Mouse (Mus musculus): ENCODE data around the gene Sec22a. TPM values are rescaled to one million over a fixed set of nuclear protein-coding genes. Genes with fewer than 3 reads are reported as not detected.

Gene Sec22a
- 1.00 and 3.5 TPM in 2 replicates for polyA plus RNA-seq (2011; ENCODE audit: insufficient read depth, insufficient read length, low replicate concordance, missing spikeins)

DNA sequence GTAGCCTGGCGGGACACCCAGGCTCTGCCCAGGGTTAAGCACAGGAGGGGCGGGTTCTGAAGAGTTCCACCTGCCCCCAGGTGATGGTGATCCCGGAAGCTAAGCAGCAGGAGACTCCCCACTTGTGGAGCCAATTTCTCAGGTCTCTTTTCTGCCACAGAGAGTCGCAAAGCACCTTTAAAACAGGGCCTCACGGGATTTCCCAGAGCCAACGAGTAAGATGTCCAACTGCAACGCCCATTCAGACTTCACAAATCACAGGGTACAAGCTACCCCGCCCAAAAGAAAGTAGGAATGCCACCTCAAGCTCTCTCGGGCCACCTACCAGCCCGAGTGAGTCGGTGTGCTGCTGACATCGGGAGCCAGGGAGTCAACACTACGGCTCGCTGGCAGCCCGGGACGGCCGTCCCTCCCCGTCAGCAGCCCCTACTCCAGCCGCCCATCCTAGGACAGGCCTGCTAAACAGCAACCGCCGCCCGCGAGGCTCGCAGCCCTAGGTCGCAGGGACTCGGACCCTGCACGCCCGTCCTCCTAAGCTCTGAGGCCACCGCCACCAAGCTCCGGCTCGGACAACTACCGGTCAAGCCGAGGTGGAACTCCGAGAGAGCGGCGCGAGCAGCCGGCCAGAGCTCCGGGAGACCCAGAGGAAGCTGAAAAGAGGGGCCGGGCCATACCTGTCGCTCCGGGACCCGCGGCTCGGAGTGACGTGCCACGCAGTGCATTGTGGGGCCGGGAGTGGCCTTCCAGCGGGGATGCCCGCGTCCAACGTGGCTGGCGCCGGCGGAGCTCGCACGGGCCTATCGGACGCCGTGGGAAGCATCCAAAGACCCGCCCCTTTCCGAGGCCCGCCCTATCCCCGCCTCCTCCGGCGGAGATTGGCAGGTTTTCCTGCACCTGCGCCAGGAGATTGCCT is at the start of gene Sec22a:
Sec22a (minus strand) TSS at position 769 of the 913 bp plus-strand sequence.
- peak; percentile 43; the same call in 1 of the 2 replicates for TF ChIP-seq POLR2A (IDR thresholded peaks at IDR 0.05; ENCODE audit: borderline replicate concordance, control insufficient read depth, low read depth, low read length)
- TF ChIP-seq CTCF (IDR thresholded peaks at IDR 0.05; ENCODE audit: control insufficient read depth, insufficient read depth, low read length): no peak
- Histone ChIP-seq H3K27ac (ENCODE audit: control insufficient read depth, insufficient read depth, low read depth, low read length, poor library complexity) (peak within 1 kb of the TSS; percentile 48), H3K4me3 (replicated peaks; ENCODE audit: control insufficient read depth, low read depth, low read length) (peak within 1 kb of the TSS; percentile 90), H3K4me1 (ENCODE audit: control insufficient read depth, insufficient read depth, low read length) (no peaks in the 10 kb centered on the region; the same call in 1 of the 2 replicates)
- under 1% methylated on average over 67 of the region's 67 CpGs for WGBS

DNA sequence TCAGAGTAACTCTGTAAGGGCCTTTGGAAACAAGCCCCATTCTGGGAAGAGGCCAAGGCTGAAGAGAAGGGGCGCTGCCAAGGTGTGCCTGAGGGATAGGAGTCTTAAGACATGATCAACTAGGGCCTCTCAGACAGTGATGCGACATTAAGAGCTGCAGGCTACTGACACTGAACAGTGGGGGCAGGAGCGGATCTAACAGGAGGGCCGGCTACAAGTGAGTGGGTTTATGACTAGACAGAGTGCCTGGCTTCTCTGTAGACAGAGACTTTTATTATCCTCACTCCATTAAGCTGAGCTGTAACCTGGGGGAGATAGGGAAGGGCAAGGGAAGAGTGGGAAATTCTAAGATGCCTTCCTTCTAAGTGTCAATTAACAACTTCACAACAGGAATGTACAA is 43.0 kb upstream of the Sec22a start:
- H3K27ac ChIP-seq (ENCODE audit: control insufficient read depth, insufficient read depth, low read depth, low read length, poor library complexity): no peak overlapping the region
- no peak for TF ChIP-seq POLR2A (IDR thresholded peaks at IDR 0.05; ENCODE audit: borderline replicate concordance, control insufficient read depth, low read depth, low read length)
- TF ChIP-seq CTCF (IDR thresholded peaks at IDR 0.05; ENCODE audit: control insufficient read depth, insufficient read depth, low read length): no peak
- no peak overlapping the region for H3K4me3 ChIP-seq (replicated peaks; ENCODE audit: control insufficient read depth, low read depth, low read length)
- WGBS: 90% methylated on average over 4 of the region's 4 CpGs
- no peaks in the 10 kb centered on the region for H3K4me1 ChIP-seq (ENCODE audit: control insufficient read depth, insufficient read depth, low read length)

- H3K4me1 ChIP-seq (ENCODE audit: control insufficient read depth, insufficient read depth, low read length): no peaks in the 10 kb centered on the region
- TF ChIP-seq CTCF (IDR thresholded peaks at IDR 0.05; ENCODE audit: control insufficient read depth, insufficient read depth, low read length) (no peak), POLR2A (IDR thresholded peaks at IDR 0.05; ENCODE audit: borderline replicate concordance, control insufficient read depth, low read depth, low read length) (no peak)
- H3K4me3 ChIP-seq (replicated peaks; ENCODE audit: control insufficient read depth, low read depth, low read length): no peak overlapping the region
- H3K27ac ChIP-seq (ENCODE audit: control insufficient read depth, insufficient read depth, low read depth, low read length, poor library complexity): no peak overlapping the region
- 69% methylated on average over 4 of the region's 4 CpGs for WGBS
These were observed 42.4 kb upstream of the Sec22a start for GRCm38 (mm10) chr16:35406166-35406565.

DNA sequence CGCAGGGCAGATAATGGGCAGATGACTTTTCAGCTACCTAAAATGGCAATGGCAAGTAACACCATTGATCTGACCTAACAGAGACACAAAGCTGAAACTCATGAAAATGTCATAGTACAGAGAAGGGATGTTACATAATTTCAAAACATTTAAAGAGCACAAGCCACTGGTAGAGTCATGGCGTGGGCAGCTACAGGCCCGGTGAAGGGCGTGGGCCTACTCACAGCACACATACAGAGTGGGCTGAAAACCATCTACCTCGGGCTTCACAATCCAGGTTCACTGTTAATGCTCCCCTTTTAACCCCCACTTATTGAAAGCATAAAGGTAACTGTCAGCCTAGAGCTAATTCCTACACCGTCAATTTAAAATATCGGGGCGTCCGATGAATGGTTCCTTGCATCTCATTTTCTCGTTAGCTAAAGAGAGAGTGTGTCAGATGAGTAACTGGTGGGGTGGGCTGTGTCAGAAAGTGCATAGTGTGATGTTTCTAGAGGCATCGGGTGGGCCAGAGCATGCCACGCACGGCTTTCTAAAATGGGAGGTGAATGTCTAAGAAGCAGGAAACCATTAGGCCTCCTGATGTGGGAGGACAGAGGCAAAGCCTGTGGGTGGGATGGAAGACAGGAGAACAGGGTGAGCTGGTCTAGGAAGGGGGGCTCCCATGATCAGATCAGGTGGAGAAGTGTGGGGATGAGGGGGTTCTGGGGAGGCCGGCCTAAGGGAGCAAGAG is 41.8 kb upstream of the Sec22a start:
- WGBS: 90% methylated on average over 14 of the region's 14 CpGs
- Histone ChIP-seq H3K4me3 (replicated peaks; ENCODE audit: control insufficient read depth, low read depth, low read length) (no peak overlapping the region), H3K4me1 (ENCODE audit: control insufficient read depth, insufficient read depth, low read length) (no peaks in the 10 kb centered on the region), H3K27ac (ENCODE audit: control insufficient read depth, insufficient read depth, low read depth, low read length, poor library complexity) (no peak overlapping the region)
- TF ChIP-seq CTCF (IDR thresholded peaks at IDR 0.05; ENCODE audit: control insufficient read depth, insufficient read depth, low read length): no peak
- TF ChIP-seq POLR2A (IDR thresholded peaks at IDR 0.05; ENCODE audit: borderline replicate concordance, control insufficient read depth, low read depth, low read length): no peak

- TF ChIP-seq CTCF (IDR thresholded peaks at IDR 0.05; ENCODE audit: control insufficient read depth, insufficient read depth, low read length) (no peak), POLR2A (IDR thresholded peaks at IDR 0.05; ENCODE audit: borderline replicate concordance, control insufficient read depth, low read depth, low read length) (no peak)
- H3K4me3 ChIP-seq (replicated peaks; ENCODE audit: control insufficient read depth, low read depth, low read length): no peak overlapping the region
- no peaks in the 10 kb centered on the region for H3K4me1 ChIP-seq (ENCODE audit: control insufficient read depth, insufficient read depth, low read length)
- WGBS: 72% methylated on average over 5 of the region's 5 CpGs
- no peak overlapping the region for H3K27ac ChIP-seq (ENCODE audit: control insufficient read depth, insufficient read depth, low read depth, low read length, poor library complexity)
These were observed 41.1 kb upstream of the Sec22a start for GRCm38 (mm10) chr16:35404864-35405263.

DNA sequence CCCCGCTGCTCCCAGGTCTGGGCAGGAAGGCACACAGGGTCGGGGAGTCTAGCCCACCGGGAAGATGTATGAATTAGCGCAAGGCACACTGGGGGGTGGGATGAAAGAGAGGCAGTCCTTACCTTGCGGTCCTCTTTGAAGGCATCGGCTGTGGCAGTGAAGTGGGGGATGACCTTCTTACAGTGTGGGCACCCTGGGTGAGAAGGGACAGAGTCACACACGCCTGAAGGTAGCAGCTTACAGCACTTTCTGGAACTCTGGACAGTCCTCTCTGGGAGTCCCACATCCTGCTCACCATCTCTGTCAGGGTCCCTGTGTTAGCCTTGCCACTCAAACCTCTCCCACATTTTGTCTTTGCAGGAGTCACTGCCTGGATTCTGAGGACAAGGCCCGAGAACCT is 40.2 kb upstream of the Sec22a start:
- TF ChIP-seq CTCF (IDR thresholded peaks at IDR 0.05; ENCODE audit: control insufficient read depth, insufficient read depth, low read length) (no peak), POLR2A (IDR thresholded peaks at IDR 0.05; ENCODE audit: borderline replicate concordance, control insufficient read depth, low read depth, low read length) (no peak)
- Histone ChIP-seq H3K4me1 (ENCODE audit: control insufficient read depth, insufficient read depth, low read length) (no peaks in the 10 kb centered on the region), H3K4me3 (replicated peaks; ENCODE audit: control insufficient read depth, low read depth, low read length) (no peak overlapping the region), H3K27ac (ENCODE audit: control insufficient read depth, insufficient read depth, low read depth, low read length, poor library complexity) (no peak overlapping the region)
- WGBS: 89% methylated on average over 8 of the region's 8 CpGs

GRCm38 (mm10) chr16:35403356-35403755 is 39.6 kb upstream of the Sec22a start:
- Histone ChIP-seq H3K4me1 (ENCODE audit: control insufficient read depth, insufficient read depth, low read length) (no peaks in the 10 kb centered on the region), H3K27ac (ENCODE audit: control insufficient read depth, insufficient read depth, low read depth, low read length, poor library complexity) (no peak overlapping the region), H3K4me3 (replicated peaks; ENCODE audit: control insufficient read depth, low read depth, low read length) (no peak overlapping the region)
- TF ChIP-seq CTCF (IDR thresholded peaks at IDR 0.05; ENCODE audit: control insufficient read depth, insufficient read depth, low read length): no peak
- no peak for TF ChIP-seq POLR2A (IDR thresholded peaks at IDR 0.05; ENCODE audit: borderline replicate concordance, control insufficient read depth, low read depth, low read length)
- 88% methylated on average over 9 of the region's 9 CpGs for WGBS

GRCm38 (mm10) chr16:35392813-35393212 is 29.1 kb upstream of the Sec22a start:
- H3K27ac ChIP-seq (ENCODE audit: control insufficient read depth, insufficient read depth, low read depth, low read length, poor library complexity): no peak overlapping the region
- H3K4me3 ChIP-seq (replicated peaks; ENCODE audit: control insufficient read depth, low read depth, low read length): no peak overlapping the region
- no peaks in the 10 kb centered on the region for H3K4me1 ChIP-seq (ENCODE audit: control insufficient read depth, insufficient read depth, low read length)
- WGBS: 81% methylated on average over 8 of the region's 8 CpGs
- no peak for TF ChIP-seq POLR2A (IDR thresholded peaks at IDR 0.05; ENCODE audit: borderline replicate concordance, control insufficient read depth, low read depth, low read length)
- TF ChIP-seq CTCF (IDR thresholded peaks at IDR 0.05; ENCODE audit: control insufficient read depth, insufficient read depth, low read length): no peak

All from bone marrow, adult 2 months (tissue).